Mouse (Mus musculus) heart, postnatal 14 days (tissue): ENCODE measurements around the gene Fgfbp1. TPM values are rescaled to one million over a fixed set of nuclear protein-coding genes. Genes with fewer than 3 reads are reported as not detected.

Source experiments
- DNase-seq, 2 experiments: peaks; one replicate each; pipeline ENCODE4 v3.0.0; 2021 to 2022
- intact Hi-C: fragments of 180-260 bp; cut with DNase I; formaldehyde crosslinking; loops from one replicate; pipeline ENCODE4 v1.15.1; 2025
- total RNA-seq, 2 experiments: library from RNA; stranded (reverse); gene quantifications; 2 replicates each; pipeline ENCODE4 v1.2.3; 2021

The Fgfbp1 gene
- total RNA-seq, 2 experiments from 2014 or later, result 0.32 to 0.41 TPM

DNA sequence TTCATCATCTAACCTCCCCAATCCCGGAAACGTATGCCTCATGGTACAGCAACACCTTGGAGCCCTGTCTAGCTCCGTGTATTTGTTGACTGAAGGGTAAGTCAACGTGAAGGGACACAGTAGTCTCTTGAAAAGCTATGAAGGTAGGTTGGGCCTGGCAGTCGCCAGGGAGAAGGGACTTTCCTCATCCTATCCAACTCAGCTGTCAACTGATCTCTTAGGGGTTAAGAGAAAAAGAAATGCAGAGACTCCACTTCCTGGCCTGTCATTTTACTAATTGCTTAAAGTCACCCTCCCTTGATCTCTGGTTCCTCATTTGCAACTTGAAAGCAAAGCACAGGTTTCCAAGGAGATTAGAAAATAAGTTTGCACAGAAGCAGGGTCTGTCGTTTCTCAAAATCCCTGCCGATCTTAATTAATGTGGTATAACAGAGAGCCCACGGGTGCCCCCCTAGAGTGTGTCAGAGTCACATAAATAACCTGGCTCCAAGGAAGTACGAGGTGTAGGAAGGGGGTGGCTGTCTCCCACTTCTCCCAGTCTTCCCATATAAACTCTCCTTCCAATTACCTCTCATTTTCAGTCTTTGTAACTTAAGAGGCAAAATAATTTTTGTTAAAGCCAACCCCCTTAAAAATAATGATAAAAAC, 34.1 kb downstream of the Fgfbp1 start:
- intact Hi-C loops, result no loop called here
- no peak for DNase-seq

DNA sequence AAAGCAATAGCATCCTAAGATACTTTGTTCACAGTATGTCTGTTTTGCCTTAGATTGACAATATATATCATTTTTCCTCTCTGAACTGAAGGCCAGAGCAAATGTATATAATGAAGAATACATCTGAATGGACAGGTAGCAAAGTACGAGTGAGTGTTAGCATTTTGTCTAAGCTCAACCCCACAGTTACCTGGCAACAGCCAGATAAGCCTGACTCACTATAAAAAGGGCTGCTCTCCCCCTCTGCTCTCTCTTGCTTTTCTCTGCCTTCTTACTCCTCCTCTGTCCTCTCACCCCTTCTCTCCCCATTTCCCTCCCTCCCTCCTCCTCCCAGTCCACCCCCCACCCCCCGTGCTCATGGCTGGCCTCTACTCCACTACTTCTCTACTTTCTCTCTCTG, 48.3 kb downstream of the Fgfbp1 start:
- DNase-seq, result no peak
- intact Hi-C loops, result no loop called here

Other genes starting within 250 kb of the Fgfbp1 start
- gene Bst1, start 162.9 kb downstream of the Fgfbp1 start, total RNA-seq, result 1 to 10 TPM; 1.1 to 1.8 TPM
- gene Fbxl5, start 160.1 kb downstream of the Fgfbp1 start, total RNA-seq, result 10 to 100 TPM; 31.3 to 34.2 TPM
- gene Cd38, start 113.2 kb downstream of the Fgfbp1 start, total RNA-seq, result 10 to 100 TPM; 10.7 to 12.5 TPM
- gene Gm7879, start 68.6 kb downstream of the Fgfbp1 start, total RNA-seq, result 1 to 10 TPM; 5.8 to 8.1 TPM
- 10 to 100 TPM; 11.6 to 14.2 TPM for gene Prom1, start 120.3 kb upstream of the Fgfbp1 start, total RNA-seq
- gene Tapt1, start 244.8 kb upstream of the Fgfbp1 start, total RNA-seq, result 10 to 100 TPM; 23.4 to 23.9 TPM